Mouse (Mus musculus): ENCODE results near the gene Hspe1. TPM values are rescaled to one million over a fixed set of nuclear protein-coding genes. Genes with fewer than 3 reads are reported as not detected.
"Not testable (repeated sequence)": the region's sequence is repeated elsewhere in the genome, so short reads cannot be mapped to it uniquely, and the experiment has no call there.

The Hspe1 gene
- polyA plus RNA-seq, 1 experiment: 90.1 TPM

DNA sequence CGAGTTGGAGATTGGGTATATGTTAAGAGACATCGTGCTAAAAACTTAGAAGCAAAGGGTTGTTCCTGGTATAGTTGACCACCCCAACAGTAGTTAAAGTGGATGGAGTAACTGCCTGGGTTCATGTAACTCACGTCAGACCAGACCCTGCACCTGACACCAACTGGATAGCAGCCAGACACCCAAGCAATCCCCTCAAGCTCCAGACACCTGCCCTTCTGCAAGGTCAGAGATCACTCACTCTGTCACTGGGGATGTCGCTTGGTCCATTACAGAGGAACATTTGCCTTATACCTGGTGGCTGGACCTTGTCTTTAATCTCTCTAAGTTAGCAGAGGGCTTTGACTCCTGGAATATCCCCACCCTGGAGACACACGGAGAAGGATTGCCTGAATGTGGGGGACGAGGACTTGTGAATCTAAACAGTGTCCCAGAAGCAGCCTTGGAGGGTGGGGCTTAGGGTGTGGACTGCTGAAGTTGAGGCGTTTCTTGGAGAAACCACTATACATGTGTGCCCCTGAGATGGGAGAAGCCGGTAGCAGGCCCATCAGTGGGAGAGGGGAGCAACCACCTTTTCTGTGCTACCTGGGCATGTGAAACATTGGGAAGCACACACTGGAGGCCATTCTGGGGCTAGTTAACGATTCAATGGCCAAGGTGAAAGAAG, 19.1 kb downstream of the Hspe1 start:
- H3K4me1 ChIP-seq (ENCODE audit: control insufficient read depth, insufficient read depth, low read length): no peaks in the 10 kb centered on the region
- H3K27me3 ChIP-seq (replicated peaks; ENCODE audit: control insufficient read depth, insufficient read depth, low read length): no peaks in the 10 kb centered on the region
- H3K36me3 ChIP-seq (ENCODE audit: control insufficient read depth, insufficient read depth, low read length): no peaks in the 10 kb centered on the region
- no peak for DNase-seq
- 85% methylated on average over 9 of the region's 9 CpGs for WGBS
- no peak overlapping the region for H3K4me3 ChIP-seq (ENCODE audit: insufficient read depth, low read depth, low read length)
- TF ChIP-seq POLR2A (IDR thresholded peaks at IDR 0.05; ENCODE audit: low read depth, low read length): no peak
- no peak for TF ChIP-seq CTCF (conservative IDR thresholded peaks at IDR 0.05; ENCODE audit: insufficient read depth, insufficient read length, low read depth, low read length)
- no peak overlapping the region for H3K27ac ChIP-seq (ENCODE audit: insufficient read depth, low read depth, low read length)

GRCm38 (mm10) chr1:55107644-55108043, 19.7 kb downstream of the Hspe1 start:
- no peak overlapping the region for H3K27ac ChIP-seq (ENCODE audit: insufficient read depth, low read depth, low read length)
- no peaks in the 10 kb centered on the region; the same call in 1 of the 2 replicates for H3K27me3 ChIP-seq (replicated peaks; ENCODE audit: control insufficient read depth, insufficient read depth, low read length)
- no peaks in the 10 kb centered on the region for H3K4me1 ChIP-seq (ENCODE audit: control insufficient read depth, insufficient read depth, low read length)
- no peak for DNase-seq
- TF ChIP-seq POLR2A (IDR thresholded peaks at IDR 0.05; ENCODE audit: low read depth, low read length) (no peak), CTCF (conservative IDR thresholded peaks at IDR 0.05; ENCODE audit: insufficient read depth, insufficient read length, low read depth, low read length) (no peak)
- H3K4me3 ChIP-seq (ENCODE audit: insufficient read depth, low read depth, low read length): no peak overlapping the region
- no peaks in the 10 kb centered on the region for H3K36me3 ChIP-seq (ENCODE audit: control insufficient read depth, insufficient read depth, low read length)
- WGBS: 81% methylated on average over 1 of the region's 1 CpGs

DNA sequence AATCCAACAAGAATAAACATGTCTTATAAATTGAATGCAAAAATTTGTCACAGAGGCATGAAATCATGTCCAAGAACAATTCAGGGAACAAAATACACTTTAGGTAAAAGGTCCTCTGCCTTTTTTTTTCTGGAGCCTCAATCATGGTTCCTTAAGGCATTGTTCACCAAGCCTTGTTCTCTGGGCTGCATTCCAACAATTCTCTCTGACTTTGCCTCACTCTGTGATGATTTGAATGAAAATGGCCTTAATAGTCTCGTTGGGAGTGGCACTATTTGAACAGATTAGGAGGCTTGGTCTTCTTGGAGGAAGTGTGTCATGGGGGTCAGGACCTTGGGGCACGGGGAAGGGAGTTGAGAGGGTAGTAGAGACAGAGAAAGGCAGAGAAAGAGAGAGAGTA, 20.5 kb downstream of the Hspe1 start:
- no peak for DNase-seq
- H3K4me1 ChIP-seq (ENCODE audit: control insufficient read depth, insufficient read depth, low read length): no peaks in the 10 kb centered on the region
- TF ChIP-seq POLR2A (IDR thresholded peaks at IDR 0.05; ENCODE audit: low read depth, low read length) (no peak), CTCF (conservative IDR thresholded peaks at IDR 0.05; ENCODE audit: insufficient read depth, insufficient read length, low read depth, low read length) (no peak)
- no peaks in the 10 kb centered on the region for H3K36me3 ChIP-seq (ENCODE audit: control insufficient read depth, insufficient read depth, low read length)
- 66% methylated on average over 2 of the region's 2 CpGs for WGBS
- no peak overlapping the region for H3K27ac ChIP-seq (ENCODE audit: insufficient read depth, low read depth, low read length)
- no peak overlapping the region for H3K4me3 ChIP-seq (ENCODE audit: insufficient read depth, low read depth, low read length)
- no peaks in the 10 kb centered on the region; the same call in 1 of the 2 replicates for H3K27me3 ChIP-seq (replicated peaks; ENCODE audit: control insufficient read depth, insufficient read depth, low read length)

DNA sequence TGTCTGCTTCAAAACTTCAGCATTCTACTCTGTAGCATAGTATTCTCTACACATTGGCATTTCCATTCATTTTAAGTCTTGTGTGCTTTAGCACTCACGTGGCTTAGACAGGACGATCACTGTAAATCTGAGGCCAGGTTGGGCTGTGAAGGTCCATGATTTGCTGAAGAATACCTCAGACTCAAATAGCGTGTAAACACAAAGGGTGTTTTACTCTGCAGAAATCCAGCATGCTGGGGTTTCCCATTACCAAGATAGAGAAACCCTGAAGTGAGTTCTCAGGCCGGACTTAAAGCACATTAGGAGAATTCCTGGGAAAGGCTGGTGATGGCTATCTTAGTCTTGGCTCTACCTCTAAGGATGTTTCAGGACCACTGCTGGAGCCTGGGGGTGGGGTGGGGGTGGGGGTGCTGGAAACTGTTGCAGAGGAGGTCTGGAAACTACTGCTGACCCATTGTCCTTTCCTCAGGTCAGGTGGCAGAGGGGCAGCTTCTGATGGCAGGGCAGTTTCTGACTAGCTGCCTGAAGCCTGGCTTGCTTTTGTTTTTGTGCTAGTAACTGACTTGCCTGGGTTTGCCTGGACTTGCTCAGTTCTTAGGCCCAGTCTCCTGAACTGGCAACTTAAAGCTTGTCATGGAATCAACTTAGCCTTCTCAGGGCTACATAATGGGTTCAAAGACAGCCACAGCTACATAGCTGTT, 21.3 kb downstream of the Hspe1 start:
- no peaks in the 10 kb centered on the region for H3K4me1 ChIP-seq (ENCODE audit: control insufficient read depth, insufficient read depth, low read length)
- H3K4me3 ChIP-seq (ENCODE audit: insufficient read depth, low read depth, low read length): no peak overlapping the region
- no peak for DNase-seq
- H3K27ac ChIP-seq (ENCODE audit: insufficient read depth, low read depth, low read length): no peak overlapping the region
- 78% methylated on average over 4 of the region's 4 CpGs for WGBS
- TF ChIP-seq CTCF (conservative IDR thresholded peaks at IDR 0.05; ENCODE audit: insufficient read depth, insufficient read length, low read depth, low read length) (no peak), POLR2A (IDR thresholded peaks at IDR 0.05; ENCODE audit: low read depth, low read length) (no peak)
- no peaks in the 10 kb centered on the region; the same call in 1 of the 2 replicates for H3K27me3 ChIP-seq (replicated peaks; ENCODE audit: control insufficient read depth, insufficient read depth, low read length)
- no peaks in the 10 kb centered on the region for H3K36me3 ChIP-seq (ENCODE audit: control insufficient read depth, insufficient read depth, low read length)

GRCm38 (mm10) chr1:55123046-55123445, 35.1 kb downstream of the Hspe1 start:
- Histone ChIP-seq H3K27ac (ENCODE audit: insufficient read depth, low read depth, low read length) (no peak overlapping the region), H3K4me3 (ENCODE audit: insufficient read depth, low read depth, low read length) (no peak overlapping the region), H3K27me3 (replicated peaks; ENCODE audit: control insufficient read depth, insufficient read depth, low read length) (no peaks in the 10 kb centered on the region), H3K4me1 (ENCODE audit: control insufficient read depth, insufficient read depth, low read length) (no peaks in the 10 kb centered on the region), H3K36me3 (ENCODE audit: control insufficient read depth, insufficient read depth, low read length) (no peaks in the 10 kb centered on the region)
- DNase-seq: no peak
- WGBS: 91% methylated on average over 5 of the region's 5 CpGs
- TF ChIP-seq POLR2A (IDR thresholded peaks at IDR 0.05; ENCODE audit: low read depth, low read length) (no peak), CTCF (conservative IDR thresholded peaks at IDR 0.05; ENCODE audit: insufficient read depth, insufficient read length, low read depth, low read length) (no peak)

- Histone ChIP-seq H3K4me3 (ENCODE audit: insufficient read depth, low read depth, low read length) (no peak overlapping the region), H3K36me3 (ENCODE audit: control insufficient read depth, insufficient read depth, low read length) (no peaks in the 10 kb centered on the region), H3K27me3 (replicated peaks; ENCODE audit: control insufficient read depth, insufficient read depth, low read length) (no peaks in the 10 kb centered on the region), H3K4me1 (ENCODE audit: control insufficient read depth, insufficient read depth, low read length) (no peaks in the 10 kb centered on the region), H3K27ac (ENCODE audit: insufficient read depth, low read depth, low read length) (no peak overlapping the region)
- WGBS: 77% methylated on average over 2 of the region's 2 CpGs
- no peak for TF ChIP-seq CTCF (conservative IDR thresholded peaks at IDR 0.05; ENCODE audit: insufficient read depth, insufficient read length, low read depth, low read length)
- TF ChIP-seq POLR2A (IDR thresholded peaks at IDR 0.05; ENCODE audit: low read depth, low read length): no peak
- DNase-seq: no peak
Measured at GRCm38 (mm10) chr1:55123561-55123960, 35.6 kb downstream of the Hspe1 start.

GRCm38 (mm10) chr1:55124136-55124535, 36.2 kb downstream of the Hspe1 start:
- not testable (repeated sequence) for H3K27ac ChIP-seq (ENCODE audit: insufficient read depth, low read depth, low read length); H3K27me3 ChIP-seq (replicated peaks; ENCODE audit: control insufficient read depth, insufficient read depth, low read length); H3K4me1 ChIP-seq (ENCODE audit: control insufficient read depth, insufficient read depth, low read length); H3K36me3 ChIP-seq (ENCODE audit: control insufficient read depth, insufficient read depth, low read length); DNase-seq; H3K4me3 ChIP-seq (ENCODE audit: insufficient read depth, low read depth, low read length)
- WGBS: 97% methylated on average over 2 of the region's 2 CpGs

Measured in kidney, adult 2 months (tissue).